8 mouse cellular contexts compared by ENCODE assay signal in genomic region chr4:156197829-156198205, GRCm38 (mm10). TPM values are rescaled to one million over a fixed set of nuclear protein-coding genes. Genes with fewer than 3 reads are reported as not detected.
DNase-seq lines count a peak whose midpoint lies in the region; ATAC-seq and TF ChIP-seq lines count a peak whose summit lies in the region.

No protein-coding gene starts in this region.

- peak overlapping the region; percentile 89 for H3K4me3 ChIP-seq in forebrain, embryonic 11.5 days (ENCODE audit: low read depth, low read length)
- H3K4me3 ChIP-seq in heart, postnatal 0 days (ENCODE audit: low read depth, low read length) = peak overlapping the region; percentile 80
- H3K4me3 ChIP-seq in liver, embryonic 16.5 days (ENCODE audit: low read depth, low read length) = peak overlapping the region; percentile 81
- peak overlapping the region; percentile 91 for H3K4me3 ChIP-seq in neural tube, embryonic 13.5 days

- H3K4me2 ChIP-seq in forebrain, embryonic 11.5 days (ENCODE audit: low read depth, low read length, severe bottlenecking) = peak overlapping the region; percentile 42
- peak overlapping the region; percentile 93 for H3K4me2 ChIP-seq in heart, postnatal 0 days (ENCODE audit: low read depth, low read length)
- peak overlapping the region; percentile 99 for H3K4me2 ChIP-seq in liver, embryonic 16.5 days (ENCODE audit: low read depth, low read length)
- peak overlapping the region; percentile 56 for H3K4me2 ChIP-seq in neural tube, embryonic 13.5 days

- H3K27ac ChIP-seq in forebrain, embryonic 11.5 days (ENCODE audit: low read depth, low read length) = peak overlapping the region; percentile 87
- H3K27ac ChIP-seq in heart, postnatal 0 days (ENCODE audit: low read depth) = peak overlapping the region; percentile 93
- peak overlapping the region; percentile 89 for H3K27ac ChIP-seq in liver, embryonic 16.5 days (ENCODE audit: low read length)
- H3K27ac ChIP-seq in neural tube, embryonic 13.5 days (replicated peaks) = peak overlapping the region; percentile 97

- peak overlapping the region; percentile 37 for H3K9ac ChIP-seq in forebrain, embryonic 11.5 days (ENCODE audit: low read length)
- H3K9ac ChIP-seq in heart, postnatal 0 days (replicated peaks; ENCODE audit: low read depth, low read length) = peak overlapping the region; percentile 56
- peak overlapping the region; percentile 71 for H3K9ac ChIP-seq in liver, embryonic 16.5 days (ENCODE audit: low read depth, low read length)
- peak overlapping the region; percentile 76 for H3K9ac ChIP-seq in neural tube, embryonic 13.5 days

- no peaks in the 10 kb centered on the region; the same call in 1 of the 2 replicates for H3K36me3 ChIP-seq in forebrain, embryonic 11.5 days (ENCODE audit: control insufficient read depth, insufficient read depth, low read length)
- no peaks in the 10 kb centered on the region for H3K36me3 ChIP-seq in heart, postnatal 0 days (replicated peaks; ENCODE audit: control insufficient read depth, insufficient read depth, low read length)
- H3K36me3 ChIP-seq in liver, embryonic 16.5 days (ENCODE audit: control insufficient read depth, insufficient read depth) = no peaks in the 10 kb centered on the region
- H3K36me3 ChIP-seq in neural tube, embryonic 13.5 days = peaks cover 23% of the 10 kb centered on the region

- peak; percentile 35 for TF ChIP-seq CTCF in heart, postnatal 0 days (IDR thresholded peaks at IDR 0.05; ENCODE audit: low read depth)

- no peaks in the 10 kb centered on the region for H3K27me3 ChIP-seq in forebrain, embryonic 11.5 days (ENCODE audit: control insufficient read depth, insufficient read depth, low read length)
- H3K27me3 ChIP-seq in heart, postnatal 0 days (ENCODE audit: control insufficient read depth, insufficient read depth, low read length) = no peaks in the 10 kb centered on the region
- H3K27me3 ChIP-seq in liver, embryonic 16.5 days (ENCODE audit: control insufficient read depth, insufficient read depth, low read depth, low read length) = peaks cover 33% of the 10 kb centered on the region
- H3K27me3 ChIP-seq in neural tube, embryonic 13.5 days = peaks cover 8% of the 10 kb centered on the region; the same call in 1 of the 2 replicates

- no peaks in the 10 kb centered on the region for H3K9me3 ChIP-seq in forebrain, embryonic 11.5 days (ENCODE audit: control insufficient read depth, low read length)
- no peaks in the 10 kb centered on the region for H3K9me3 ChIP-seq in heart, postnatal 0 days (replicated peaks; ENCODE audit: control insufficient read depth, low read length)
- no peaks in the 10 kb centered on the region for H3K9me3 ChIP-seq in liver, embryonic 16.5 days (replicated peaks; ENCODE audit: control insufficient read depth, low read length)
- H3K9me3 ChIP-seq in neural tube, embryonic 13.5 days = no peaks in the 10 kb centered on the region

- no peak for TF ChIP-seq EP300 in heart, postnatal 0 days (IDR thresholded peaks at IDR 0.05; ENCODE audit: low read depth)

- peaks cover 31% of the 10 kb centered on the region for H3K4me1 ChIP-seq in forebrain, embryonic 11.5 days (replicated peaks; ENCODE audit: control insufficient read depth, insufficient read depth, low read length)
- peaks cover 24% of the 10 kb centered on the region for H3K4me1 ChIP-seq in heart, postnatal 0 days (ENCODE audit: control insufficient read depth, insufficient read depth)
- H3K4me1 ChIP-seq in liver, embryonic 16.5 days (ENCODE audit: control insufficient read depth, low read depth, low read length) = peaks cover 51% of the 10 kb centered on the region
- H3K4me1 ChIP-seq in neural tube, embryonic 13.5 days (replicated peaks) = peaks cover 44% of the 10 kb centered on the region

- DNase-seq in CD4-positive, CD25-positive, alpha-beta regulatory T cell, adult 2 months (ENCODE audit: low read depth, low spot score) = peak; percentile 75
- DNase-seq in c-Kit-positive CD71-positive TER-119-negative erythroid progenitor cells, embryonic 14.5 days (ENCODE audit: low read depth) = peak; percentile 53
- DNase-seq in forebrain, embryonic 11.5 days (ENCODE audit: low spot score) = peak; percentile 97
- peak; percentile 92 for DNase-seq in heart, postnatal 0 days (ENCODE audit: low spot score)
- DNase-seq in kidney, postnatal 4 days = peak; percentile 96 to 98
- peak; percentile 93 for DNase-seq in testis, postnatal 10 days (ENCODE audit: low spot score)

- 0% methylated on average over 26 of the region's 26 CpGs for WGBS in forebrain, embryonic 11.5 days
- WGBS in heart, postnatal 0 days = under 1% methylated on average over 21 of the region's 26 CpGs
- 0% methylated on average over 26 of the region's 26 CpGs for WGBS in liver, embryonic 16.5 days (ENCODE audit: insufficient replicate concordance)
- under 1% methylated on average over 26 of the region's 26 CpGs for WGBS in neural tube, embryonic 13.5 days

- ATAC-seq in forebrain, embryonic 11.5 days (replicated peaks; ENCODE audit: low FRiP score) = peak; percentile 94
- peak; percentile 91 for ATAC-seq in heart, postnatal 0 days (ENCODE audit: insufficient read depth, low read depth)
- ATAC-seq in liver, embryonic 16.5 days (ENCODE audit: low read depth) = peak; percentile 89
- ATAC-seq in neural tube, embryonic 13.5 days (ENCODE audit: low read depth) = peak; percentile 94

RNA-seq across cellular contexts. Expression of gene Agrn, which starts 0.5 kb away (rescaled TPM):
- 97.0 and 108 TPM in 2 replicates for polyA plus RNA-seq in forebrain, embryonic 11.5 days (2014; fragmentation: Nextera tagmentation; extraction: Ambion mirVana)
- total RNA-seq in heart, postnatal 0 days (2014; rRNA removed; ENCODE audit: low replicate concordance) = 94.4 and 109 TPM in 2 replicates
- 18.5 and 20.1 TPM in 2 replicates for polyA plus RNA-seq in heart, postnatal 0 days (2015; fragmentation: Nextera tagmentation; extraction: Ambion mirVana)
- 6.7 and 7.7 TPM in 2 replicates for polyA plus RNA-seq in liver, embryonic 16.5 days (2015; fragmentation: Nextera tagmentation; extraction: Ambion mirVana)
- polyA plus RNA-seq in neural tube, embryonic 13.5 days (2015; fragmentation: Nextera tagmentation; extraction: Ambion mirVana) = 120 and 122 TPM in 2 replicates

RNA-seq across cellular contexts. Expression of gene Isg15, which starts 2.8 kb away (rescaled TPM):
- polyA plus RNA-seq in forebrain, embryonic 11.5 days (2014; fragmentation: Nextera tagmentation; extraction: Ambion mirVana) = 0.35 and 0.37 TPM in 2 replicates
- total RNA-seq in heart, postnatal 0 days (2014; rRNA removed; ENCODE audit: low replicate concordance) = 7.5 and 19.9 TPM in 2 replicates
- polyA plus RNA-seq in heart, postnatal 0 days (2015; fragmentation: Nextera tagmentation; extraction: Ambion mirVana) = 4.5 and 7.0 TPM in 2 replicates
- polyA plus RNA-seq in liver, embryonic 16.5 days (2015; fragmentation: Nextera tagmentation; extraction: Ambion mirVana) = 6.1 and 6.9 TPM in 2 replicates
- polyA plus RNA-seq in neural tube, embryonic 13.5 days (2015; fragmentation: Nextera tagmentation; extraction: Ambion mirVana) = 0.84 and 2.2 TPM in 2 replicates

RNA-seq across cellular contexts. Expression of gene AW011738, which starts 5.3 kb away (rescaled TPM):
- 2.0 and 2.3 TPM in 2 replicates for polyA plus RNA-seq in forebrain, embryonic 11.5 days (2014; fragmentation: Nextera tagmentation; extraction: Ambion mirVana)
- 5.9 and 6.0 TPM in 2 replicates for total RNA-seq in heart, postnatal 0 days (2014; rRNA removed; ENCODE audit: low replicate concordance)
- 3.2 and 3.4 TPM in 2 replicates for polyA plus RNA-seq in heart, postnatal 0 days (2015; fragmentation: Nextera tagmentation; extraction: Ambion mirVana)
- 1.0 and 1.2 TPM in 2 replicates for polyA plus RNA-seq in liver, embryonic 16.5 days (2015; fragmentation: Nextera tagmentation; extraction: Ambion mirVana)
- polyA plus RNA-seq in neural tube, embryonic 13.5 days (2015; fragmentation: Nextera tagmentation; extraction: Ambion mirVana) = 5.1 and 5.6 TPM in 2 replicates

RNA-seq across cellular contexts. Expression of gene Perm1, which starts 17.9 kb away (rescaled TPM):
- 1.4 and 1.6 TPM in 2 replicates for polyA plus RNA-seq in forebrain, embryonic 11.5 days (2014; fragmentation: Nextera tagmentation; extraction: Ambion mirVana)
- 57.5 and 68.3 TPM in 2 replicates for total RNA-seq in heart, postnatal 0 days (2014; rRNA removed; ENCODE audit: low replicate concordance)
- 35.9 and 42.9 TPM in 2 replicates for polyA plus RNA-seq in heart, postnatal 0 days (2015; fragmentation: Nextera tagmentation; extraction: Ambion mirVana)
- polyA plus RNA-seq in liver, embryonic 16.5 days (2015; fragmentation: Nextera tagmentation; extraction: Ambion mirVana) = 0.14 and 0.40 TPM in 2 replicates
- 1.8 TPM in 2 replicates for polyA plus RNA-seq in neural tube, embryonic 13.5 days (2015; fragmentation: Nextera tagmentation; extraction: Ambion mirVana)

RNA-seq across cellular contexts. Expression of gene Plekhn1, which starts 36.8 kb away (rescaled TPM):
- 26.7 and 27.2 TPM in 2 replicates for polyA plus RNA-seq in forebrain, embryonic 11.5 days (2014; fragmentation: Nextera tagmentation; extraction: Ambion mirVana)
- total RNA-seq in heart, postnatal 0 days (2014; rRNA removed; ENCODE audit: low replicate concordance) = 15.3 and 21.9 TPM in 2 replicates
- polyA plus RNA-seq in heart, postnatal 0 days (2015; fragmentation: Nextera tagmentation; extraction: Ambion mirVana) = 5.9 and 6.0 TPM in 2 replicates
- 3.8 and 4.1 TPM in 2 replicates for polyA plus RNA-seq in liver, embryonic 16.5 days (2015; fragmentation: Nextera tagmentation; extraction: Ambion mirVana)
- polyA plus RNA-seq in neural tube, embryonic 13.5 days (2015; fragmentation: Nextera tagmentation; extraction: Ambion mirVana) = 26.1 and 27.3 TPM in 2 replicates

Comparison
In these comparisons a context has a peak if more than half of its experiments do, and no peak if none do; other contexts are left out.
1. Peak in every context shown above with its lines: DNase-seq, ATAC-seq, H3K4me3 ChIP-seq and H3K27ac ChIP-seq.
2. H3K4me2 ChIP-seq: peak in every context shown above with its lines; median percentile 99 in liver, embryonic 16.5 days; 93 in heart, postnatal 0 days; 56 in neural tube, embryonic 13.5 days; 42 in forebrain, embryonic 11.5 days.